Mouse (Mus musculus): ENCODE results near the gene Efna2.
A peak's percentile ranks its signal among the peaks of the same experiment; 100 is the strongest.

DNA sequence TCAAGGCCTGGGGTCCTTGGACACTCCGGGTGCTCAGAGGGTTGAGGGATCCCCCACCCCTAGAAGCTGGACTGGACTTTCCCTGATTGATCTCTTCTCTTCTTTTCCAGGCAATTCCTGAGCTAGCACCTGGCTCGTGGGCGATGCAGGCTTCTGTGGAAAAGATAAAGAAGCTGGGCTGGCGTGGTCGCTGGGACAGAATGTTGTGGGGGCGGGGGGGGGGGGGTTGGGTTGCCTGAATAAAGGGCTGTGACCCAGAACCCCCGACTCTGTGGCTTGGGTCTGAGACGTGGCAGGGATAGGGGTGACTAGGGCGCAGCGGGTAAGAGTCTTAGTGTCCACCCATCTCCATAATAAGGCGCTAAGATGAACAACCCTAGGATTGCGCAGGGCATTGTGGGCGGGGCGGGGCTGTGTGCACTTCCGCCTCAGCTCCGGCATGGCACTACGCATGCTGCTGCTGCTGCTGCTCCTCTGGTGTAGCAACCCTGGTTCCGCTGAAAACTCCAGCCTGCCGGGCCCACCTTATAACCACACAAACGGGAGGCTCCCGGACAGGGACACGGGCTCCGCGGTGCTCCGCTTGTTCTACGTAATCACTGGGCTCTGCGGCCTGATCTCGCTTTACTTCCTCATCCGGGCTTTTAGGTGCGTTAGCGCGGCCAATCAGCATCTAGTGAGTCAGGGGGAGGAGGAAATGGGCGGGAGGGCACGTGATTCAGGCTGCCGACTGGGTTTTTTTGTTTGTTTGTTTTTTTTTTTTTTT is 6.6 kb upstream of the Efna2 start, which contains the start of gene 1600002K03Rik:
- TF ChIP-seq CTCF (IDR thresholded peaks at IDR 0.05; ENCODE audit: extremely low read depth, insufficient read depth, insufficient read length, insufficient replicate concordance) (no peak), POLR2A (IDR thresholded peaks at IDR 0.05; ENCODE audit: low read depth, low read length) (peak; percentile 66)

All from spleen, adult 2 months (tissue).